Mouse (Mus musculus) liver, adult 2 months (tissue): Measurements from ENCODE around the gene Adap1.

Source experiments
- CTCF ChIP-seq: fragments of 200-500 bp; IDR thresholded peaks from 2 replicates; pipeline ENCODE4 v1.5.1; 2011; ENCODE audit warnings: low read depth, low read length, control low read depth
- POLR2A ChIP-seq: fragments of 200-500 bp; IDR thresholded peaks from 2 replicates; pipeline ENCODE4 v1.6.1; 2011; ENCODE audit warnings: low read length, control low read depth; ENCODE audit not compliant: insufficient read depth; ENCODE audit errors: extremely low read depth

GRCm38 (mm10) chr5:139271994-139272554, 53.3 kb downstream of the Adap1 start:
- TF ChIP-seq CTCF (no peak), POLR2A (no peak)
